Mouse (Mus musculus): ENCODE results near the gene Osgin1. TPM values are rescaled to one million over a fixed set of nuclear protein-coding genes. Genes with fewer than 3 reads are reported as not detected.

Gene Osgin1
- polyA plus RNA-seq, 1 experiment from 2014 or later: 19.6 TPM

GRCm38 (mm10) chr8:119466794-119467193 lies 32.9 kb downstream of the Osgin1 start:
- Histone ChIP-seq H3K4me3 (ENCODE audit: low read depth, low read length) (no peak overlapping the region), H3K9ac (ENCODE audit: low read depth, low read length) (no peak overlapping the region), H3K9me3 (ENCODE audit: control insufficient read depth) (no peaks in the 10 kb centered on the region), H3K27ac (ENCODE audit: low read depth, low read length) (no peak overlapping the region), H3K36me3 (ENCODE audit: control insufficient read depth, insufficient read depth) (no peaks in the 10 kb centered on the region), H3K27me3 (replicated peaks; ENCODE audit: control insufficient read depth, insufficient read depth, low read length) (peaks cover 19% of the 10 kb centered on the region; the same call in 1 of the 2 replicates), H3K4me2 (replicated peaks; ENCODE audit: low read depth) (no peak overlapping the region), H3K4me1 (replicated peaks; ENCODE audit: control insufficient read depth, insufficient read depth, low read length) (no peaks in the 10 kb centered on the region)
- 61% methylated on average over 10 of the region's 10 CpGs for WGBS
- TF ChIP-seq CTCF (IDR thresholded peaks at IDR 0.05; ENCODE audit: low read depth): no peak
- no peak for ATAC-seq

- H3K9me3 ChIP-seq (ENCODE audit: control insufficient read depth): no peaks in the 10 kb centered on the region
- no peak overlapping the region for H3K9ac ChIP-seq (ENCODE audit: low read depth, low read length)
- no peak overlapping the region for H3K27ac ChIP-seq (ENCODE audit: low read depth, low read length)
- H3K4me2 ChIP-seq (replicated peaks; ENCODE audit: low read depth): no peak overlapping the region
- 82% methylated on average over 8 of the region's 8 CpGs for WGBS
- no peaks in the 10 kb centered on the region for H3K36me3 ChIP-seq (ENCODE audit: control insufficient read depth, insufficient read depth)
- H3K27me3 ChIP-seq (replicated peaks; ENCODE audit: control insufficient read depth, insufficient read depth, low read length): peaks cover 19% of the 10 kb centered on the region; the same call in 1 of the 2 replicates
- ATAC-seq: no peak
- TF ChIP-seq CTCF (IDR thresholded peaks at IDR 0.05; ENCODE audit: low read depth): no peak
- no peak overlapping the region for H3K4me3 ChIP-seq (ENCODE audit: low read depth, low read length)
- no peaks in the 10 kb centered on the region for H3K4me1 ChIP-seq (replicated peaks; ENCODE audit: control insufficient read depth, insufficient read depth, low read length)
Observed at GRCm38 (mm10) chr8:119468091-119468490, 34.2 kb downstream of the Osgin1 start.

GRCm38 (mm10) chr8:119478684-119479083 lies 44.8 kb downstream of the Osgin1 start:
- no peaks in the 10 kb centered on the region for H3K9me3 ChIP-seq (ENCODE audit: control insufficient read depth)
- no peak overlapping the region for H3K27ac ChIP-seq (ENCODE audit: low read depth, low read length)
- H3K4me3 ChIP-seq (ENCODE audit: low read depth, low read length): no peak overlapping the region
- no peak for ATAC-seq
- 35% methylated on average over 5 of the region's 5 CpGs for WGBS
- no peak for TF ChIP-seq CTCF (IDR thresholded peaks at IDR 0.05; ENCODE audit: low read depth)
- no peak overlapping the region for H3K4me2 ChIP-seq (replicated peaks; ENCODE audit: low read depth)
- no peaks in the 10 kb centered on the region for H3K4me1 ChIP-seq (replicated peaks; ENCODE audit: control insufficient read depth, insufficient read depth, low read length)
- H3K27me3 ChIP-seq (replicated peaks; ENCODE audit: control insufficient read depth, insufficient read depth, low read length): no peaks in the 10 kb centered on the region
- H3K9ac ChIP-seq (ENCODE audit: low read depth, low read length): no peak overlapping the region
- no peaks in the 10 kb centered on the region for H3K36me3 ChIP-seq (ENCODE audit: control insufficient read depth, insufficient read depth)

GRCm38 (mm10) chr8:119484145-119484896 lies 50.4 kb downstream of the Osgin1 start:
- 86% methylated on average over 11 of the region's 11 CpGs for WGBS

GRCm38 (mm10) chr8:119487093-119487492 lies 53.2 kb downstream of the Osgin1 start:
- no peaks in the 10 kb centered on the region for H3K9me3 ChIP-seq (ENCODE audit: control insufficient read depth)
- no peak for ATAC-seq

More at GRCm38 (mm10) chr8:119484145-119484896, 50.4 kb downstream of the Osgin1 start:
- Histone ChIP-seq H3K27ac (ENCODE audit: low read depth, low read length) (no peak overlapping the region), H3K9ac (ENCODE audit: low read depth, low read length) (no peak overlapping the region), H3K9me3 (ENCODE audit: control insufficient read depth) (no peaks in the 10 kb centered on the region), H3K4me2 (replicated peaks; ENCODE audit: low read depth) (no peak overlapping the region), H3K4me1 (replicated peaks; ENCODE audit: control insufficient read depth, insufficient read depth, low read length) (no peaks in the 10 kb centered on the region), H3K27me3 (replicated peaks; ENCODE audit: control insufficient read depth, insufficient read depth, low read length) (no peaks in the 10 kb centered on the region), H3K4me3 (ENCODE audit: low read depth, low read length) (no peak overlapping the region), H3K36me3 (ENCODE audit: control insufficient read depth, insufficient read depth) (no peaks in the 10 kb centered on the region)
- TF ChIP-seq CTCF (IDR thresholded peaks at IDR 0.05; ENCODE audit: low read depth): no peak
- no peak for ATAC-seq

More at GRCm38 (mm10) chr8:119487093-119487492, 53.2 kb downstream of the Osgin1 start:
- H3K4me1 ChIP-seq (replicated peaks; ENCODE audit: control insufficient read depth, insufficient read depth, low read length): peaks cover 8% of the 10 kb centered on the region
- no peak overlapping the region for H3K9ac ChIP-seq (ENCODE audit: low read depth, low read length)
- 52% methylated on average over 7 of the region's 7 CpGs for WGBS
- H3K4me3 ChIP-seq (ENCODE audit: low read depth, low read length): no peak overlapping the region
- no peak overlapping the region for H3K4me2 ChIP-seq (replicated peaks; ENCODE audit: low read depth)
- H3K27ac ChIP-seq (ENCODE audit: low read depth, low read length): no peak overlapping the region
- no peaks in the 10 kb centered on the region for H3K36me3 ChIP-seq (ENCODE audit: control insufficient read depth, insufficient read depth)
- H3K27me3 ChIP-seq (replicated peaks; ENCODE audit: control insufficient read depth, insufficient read depth, low read length): no peaks in the 10 kb centered on the region
- no peak for TF ChIP-seq CTCF (IDR thresholded peaks at IDR 0.05; ENCODE audit: low read depth)

Other genes with a start within 250 kb of the Osgin1 start
- gene Hsbp1, start 89.6 kb upstream of the Osgin1 start, polyA plus RNA-seq (2015; fragmentation: Nextera tagmentation; extraction: Ambion mirVana): 256 and 259 TPM in 2 replicates
- gene Mlycd, start 39.2 kb upstream of the Osgin1 start, polyA plus RNA-seq (2015; fragmentation: Nextera tagmentation; extraction: Ambion mirVana): 29.0 and 29.4 TPM in 2 replicates
- gene Necab2, start 12.6 kb downstream of the Osgin1 start, polyA plus RNA-seq (2015; fragmentation: Nextera tagmentation; extraction: Ambion mirVana): 1.0 and 1.3 TPM in 2 replicates
- gene Slc38a8, start 67.6 kb downstream of the Osgin1 start, polyA plus RNA-seq (2015; fragmentation: Nextera tagmentation; extraction: Ambion mirVana): 0.07 and 0.18 TPM in 2 replicates
- gene Mbtps1, start 124.6 kb downstream of the Osgin1 start, polyA plus RNA-seq (2015; fragmentation: Nextera tagmentation; extraction: Ambion mirVana): 32.8 and 33.3 TPM in 2 replicates
- 21.6 and 21.8 TPM in 2 replicates for gene Hsdl1, start 141.1 kb downstream of the Osgin1 start, polyA plus RNA-seq (2015; fragmentation: Nextera tagmentation; extraction: Ambion mirVana)
- 3.6 and 4.2 TPM in 2 replicates for gene Dnaaf1, start 141.1 kb downstream of the Osgin1 start, polyA plus RNA-seq (2015; fragmentation: Nextera tagmentation; extraction: Ambion mirVana)
- gene Taf1c, start 171.1 kb downstream of the Osgin1 start, polyA plus RNA-seq (2015; fragmentation: Nextera tagmentation; extraction: Ambion mirVana): 5.0 and 5.1 TPM in 2 replicates
- 0.08 and 0.17 TPM in 2 replicates for gene Adad2, start 178.6 kb downstream of the Osgin1 start, polyA plus RNA-seq (2015; fragmentation: Nextera tagmentation; extraction: Ambion mirVana)
- gene Kcng4, start 201.6 kb downstream of the Osgin1 start, polyA plus RNA-seq (2015; fragmentation: Nextera tagmentation; extraction: Ambion mirVana): 0.34 and 0.51 TPM in 2 replicates
- gene Wfdc1, start 232.2 kb downstream of the Osgin1 start, polyA plus RNA-seq (2015; fragmentation: Nextera tagmentation; extraction: Ambion mirVana): 15.5 and 15.6 TPM in 2 replicates

Data from intestine, postnatal 0 days (tissue).